Mouse (Mus musculus) heart, adult 18-20 months (tissue): ENCODE data around the gene Bard1. TPM values are rescaled to one million over a fixed set of nuclear protein-coding genes. Genes with fewer than 3 reads are reported as not detected.

Experiments used
- DNase-seq, 2 experiments: peaks; one replicate each; pipeline ENCODE4 v3.0.0; 2021 to 2022; ENCODE audit warnings: mixed read lengths in 1 of 2
- total RNA-seq, 2 experiments: library from RNA; stranded (reverse); gene quantifications; 2 replicates each; pipeline ENCODE4 v1.2.3; 2021

Gene Bard1
- total RNA-seq, 2 experiments from 2014 or later: 0.67 to 0.75 TPM

DNA sequence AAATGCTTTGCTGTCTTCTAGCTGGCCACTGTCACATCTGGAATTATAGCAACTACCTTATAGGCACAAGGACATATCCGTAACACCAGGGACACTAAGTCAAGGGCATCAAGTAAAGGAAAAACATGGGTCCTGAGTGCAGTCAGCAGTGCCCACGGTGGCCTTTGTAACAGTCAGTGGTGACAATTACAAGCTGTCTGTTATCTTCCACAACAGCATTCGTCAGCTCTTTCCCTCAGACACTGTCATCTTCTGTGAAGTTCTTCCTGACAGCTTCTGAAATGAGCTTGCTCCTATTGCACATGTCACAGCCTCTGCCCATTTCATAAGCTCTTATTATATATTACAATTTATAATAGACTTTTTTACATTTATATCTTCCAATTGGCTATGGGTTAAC is 50.7 kb downstream of the Bard1 start:
- DNase-seq: no peak

DNA sequence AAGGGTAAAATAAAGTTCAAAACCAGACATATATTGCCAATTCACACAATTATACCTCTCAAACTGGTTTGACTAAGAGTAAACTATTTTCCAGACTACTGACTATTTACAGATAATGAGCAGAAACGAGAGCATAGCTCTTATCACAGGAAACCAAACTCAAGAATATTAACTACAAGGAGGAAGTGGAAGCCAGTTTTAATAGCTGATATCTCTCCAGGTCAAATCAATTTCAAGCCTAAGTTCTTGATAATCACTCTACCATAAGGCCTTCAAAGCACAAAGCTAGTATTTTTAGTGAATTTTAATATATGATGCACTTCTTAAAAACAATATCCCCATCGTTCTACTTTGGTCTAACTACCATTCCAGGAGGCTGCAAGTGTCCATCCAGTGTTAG is 57.8 kb downstream of the Bard1 start:
- DNase-seq: no peak

- DNase-seq: no peak
Measured at GRCm38 (mm10) chr1:71043951-71044350, 59.0 kb downstream of the Bard1 start.

DNA sequence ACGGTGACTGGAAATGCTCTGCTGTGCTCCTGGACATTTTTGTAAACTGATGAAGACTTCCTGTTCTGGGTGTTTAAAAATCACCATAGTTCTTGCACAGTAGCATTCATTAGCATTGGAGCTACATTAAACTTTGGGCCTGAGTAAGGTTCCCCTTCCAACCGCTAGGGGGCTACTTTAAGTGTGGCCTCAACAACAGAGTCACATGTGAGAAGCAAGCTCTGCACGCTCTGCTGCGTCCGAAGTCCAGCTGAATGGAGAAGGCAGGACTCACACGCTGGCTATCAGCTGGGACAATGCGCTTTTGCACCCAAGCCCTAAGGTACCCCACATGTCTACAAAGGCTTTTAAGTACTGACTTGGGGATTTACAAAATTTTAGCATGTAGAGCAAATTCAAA is 65.9 kb downstream of the Bard1 start:
- DNase-seq: peak in 1 of 2 experiments; percentile 5

GRCm38 (mm10) chr1:71035565-71035964 is 67.4 kb downstream of the Bard1 start:
- no peak for DNase-seq

GRCm38 (mm10) chr1:71022766-71023165 is 80.2 kb downstream of the Bard1 start:
- no peak for DNase-seq

DNA sequence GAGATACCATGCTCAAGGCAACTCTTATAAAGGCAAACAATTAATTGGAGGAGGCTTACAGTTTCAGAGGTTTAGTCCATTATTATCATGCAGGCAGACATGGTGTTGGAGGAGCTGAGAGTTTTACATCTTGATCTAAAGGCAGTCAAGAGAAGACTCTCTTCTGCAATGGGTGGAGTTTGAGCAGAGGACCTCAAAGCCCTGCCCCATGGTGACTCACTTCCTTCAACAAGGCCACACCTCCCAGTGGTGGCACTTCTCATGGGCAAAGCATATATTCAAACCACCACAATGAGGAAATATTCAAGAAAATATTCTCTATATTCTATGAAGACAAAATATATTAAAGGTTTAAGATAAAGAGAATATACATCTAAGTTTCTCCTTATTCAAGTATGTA is 88.6 kb downstream of the Bard1 start:
- no peak for DNase-seq

GRCm38 (mm10) chr1:71005998-71006397 is 96.9 kb downstream of the Bard1 start:
- DNase-seq: no peak

GRCm38 (mm10) chr1:71004177-71004576 is 98.8 kb downstream of the Bard1 start:
- DNase-seq: no peak

- DNase-seq: no peak
Measured at GRCm38 (mm10) chr1:71003741-71004140, 99.2 kb downstream of the Bard1 start.

- no peak for DNase-seq
Measured at GRCm38 (mm10) chr1:70997377-70997993, 105.5 kb downstream of the Bard1 start.

GRCm38 (mm10) chr1:70996766-70997165 is 106.2 kb downstream of the Bard1 start:
- DNase-seq: peak in 1 of 2 experiments; percentile 1
